Mouse (Mus musculus): ENCODE data around the gene Yeats2.
"Not testable (repeated sequence)": the region's sequence is repeated elsewhere in the genome, so short reads cannot be mapped to it uniquely, and the experiment has no call there.

The Yeats2 gene

GRCm38 (mm10) chr16:20140772-20141531 lies at the start of gene Yeats2:
TSS of gene Yeats2 (plus strand) at chr16:20141063.
- DNase-seq = peak; percentile 99

GRCm38 (mm10) chr16:20095966-20096365 lies 44.9 kb upstream of the Yeats2 start:
- peak; percentile 75 for DNase-seq

GRCm38 (mm10) chr16:20097069-20097710 lies 43.7 kb upstream of the Yeats2 start, which contains the start of gene Klhl24:
TSS of gene Klhl24 (plus strand) at chr16:20097542.
- peak; percentile 100 for DNase-seq

GRCm38 (mm10) chr16:20097711-20098374 lies 43.0 kb upstream of the Yeats2 start:
- peak; percentile 100 for DNase-seq

- no peak for DNase-seq
These were observed 42.5 kb upstream of the Yeats2 start for GRCm38 (mm10) chr16:20098375-20098727.

GRCm38 (mm10) chr16:20098866-20099629 lies 41.8 kb upstream of the Yeats2 start:
- peak; percentile 91 for DNase-seq

- peak; percentile 83 for DNase-seq
These were observed 33.9 kb upstream of the Yeats2 start for GRCm38 (mm10) chr16:20106996-20107395.

- no peak for DNase-seq
These were observed 31.9 kb upstream of the Yeats2 start for GRCm38 (mm10) chr16:20108961-20109360.

GRCm38 (mm10) chr16:20112649-20113048 lies 28.2 kb upstream of the Yeats2 start:
- DNase-seq = no peak

- DNase-seq = no peak
These were observed 24.8 kb upstream of the Yeats2 start for GRCm38 (mm10) chr16:20116069-20116468.

- not testable (repeated sequence) for DNase-seq
These were observed 14.5 kb upstream of the Yeats2 start for GRCm38 (mm10) chr16:20126319-20126883.

GRCm38 (mm10) chr16:20130397-20130796 lies 10.5 kb upstream of the Yeats2 start:
- no peak for DNase-seq

- no peak for DNase-seq
These were observed 3.7 kb downstream of the Yeats2 start for GRCm38 (mm10) chr16:20144568-20144967.

GRCm38 (mm10) chr16:20151991-20152390 lies 11.1 kb downstream of the Yeats2 start:
- no peak for DNase-seq

GRCm38 (mm10) chr16:20153742-20154141 lies 12.9 kb downstream of the Yeats2 start:
- peak; percentile 63 for DNase-seq

GRCm38 (mm10) chr16:20160130-20160529 lies 19.3 kb downstream of the Yeats2 start:
- DNase-seq = no peak

GRCm38 (mm10) chr16:20169071-20169470 lies 28.2 kb downstream of the Yeats2 start:
- DNase-seq = peak; percentile 56

GRCm38 (mm10) chr16:20169471-20170106 lies 28.7 kb downstream of the Yeats2 start:
- DNase-seq = peak; percentile 91

GRCm38 (mm10) chr16:20179406-20180175 lies 38.7 kb downstream of the Yeats2 start:
- DNase-seq = no peak

- no peak for DNase-seq
These were observed 44.5 kb downstream of the Yeats2 start for GRCm38 (mm10) chr16:20185368-20185767.

- no peak for DNase-seq
These were observed 50.5 kb downstream of the Yeats2 start for GRCm38 (mm10) chr16:20191161-20191882.

Measured in heart, adult 11 months (tissue).